Mouse (Mus musculus) thymus, postnatal 25 days (tissue): ENCODE measurements around the gene Cdkn2d.
"Not testable (repeated sequence)": the region's sequence is repeated elsewhere in the genome, so short reads cannot be mapped to it uniquely, and the experiment has no call there.

Experiments
- DNase-seq: peaks from one replicate; pipeline ENCODE4 v3.0.0; 2022

The Cdkn2d gene

DNA sequence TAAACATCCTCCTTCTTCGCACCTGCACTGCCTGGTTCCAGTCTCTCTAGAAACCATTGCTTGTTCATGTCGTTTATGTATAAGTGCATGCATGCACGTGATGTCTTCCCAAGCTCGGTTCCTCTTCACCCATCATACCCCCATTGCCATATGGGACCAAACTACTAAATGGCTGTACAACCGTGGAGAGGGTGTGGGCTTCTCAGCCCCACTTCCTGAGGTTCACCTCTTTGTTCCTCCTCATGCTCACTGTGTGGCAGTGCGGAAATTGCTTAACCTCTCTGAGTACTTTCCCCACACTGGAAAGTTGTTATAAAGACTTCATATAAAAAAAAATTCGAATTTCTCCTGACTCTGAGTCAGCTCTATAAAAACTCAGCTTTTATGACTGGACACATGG is 25.5 kb upstream of the Cdkn2d start:
- DNase-seq: peak; percentile 61

DNA sequence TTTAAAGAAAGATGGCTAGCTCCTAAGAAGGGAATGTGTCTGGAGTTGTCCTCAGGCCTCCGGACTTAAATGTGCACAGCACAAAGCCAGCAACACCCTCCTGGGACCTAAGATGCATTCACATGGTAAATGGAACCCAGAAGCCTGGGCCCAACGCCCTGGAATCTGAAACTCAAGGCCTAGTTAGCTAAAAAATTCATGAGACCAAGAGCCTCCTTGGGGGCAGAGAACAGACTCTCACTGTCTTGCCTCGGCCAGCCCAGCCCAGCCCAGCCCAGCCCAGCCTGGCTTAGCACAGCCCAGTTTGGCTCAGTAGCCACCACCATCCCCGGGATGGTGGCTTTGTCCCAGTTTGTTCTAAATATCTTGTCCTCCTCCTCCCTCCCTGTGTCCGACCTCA is 24.2 kb upstream of the Cdkn2d start:
- no peak for DNase-seq

DNA sequence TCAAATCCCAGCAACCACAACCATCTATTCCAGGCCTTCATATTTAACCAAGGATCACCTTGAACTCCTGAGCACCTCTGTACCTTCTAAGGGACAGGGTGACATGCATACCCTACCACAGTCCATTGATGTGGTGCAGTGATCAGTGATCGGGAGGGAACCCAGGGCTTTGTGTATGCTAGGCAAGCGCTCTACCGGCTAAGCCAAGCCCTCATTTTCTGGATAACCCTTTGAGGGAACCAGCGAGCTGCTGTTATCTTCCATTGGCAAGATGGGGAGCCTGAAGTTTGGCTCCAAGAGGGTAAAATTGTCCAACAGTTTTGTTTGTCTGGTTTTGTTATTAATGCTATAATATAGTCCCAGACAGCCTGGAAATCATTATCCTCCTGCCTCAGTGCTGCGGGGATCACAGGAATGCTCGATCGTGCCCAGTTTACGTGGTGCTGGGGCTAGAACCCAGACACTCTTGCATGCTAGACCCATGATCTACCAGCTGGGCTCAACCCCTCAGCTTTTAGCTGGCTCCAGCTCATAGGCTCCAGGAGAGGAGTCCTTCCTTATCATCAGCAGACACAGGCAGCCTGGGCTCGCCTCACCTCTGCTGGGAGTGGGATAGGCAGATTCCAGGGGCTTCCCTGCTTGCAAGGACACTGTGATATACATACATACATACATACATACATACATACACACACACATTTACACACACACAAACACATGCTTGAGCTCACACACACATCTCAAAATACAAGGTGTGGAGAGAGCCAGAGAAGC is 23.3 kb upstream of the Cdkn2d start:
- DNase-seq: no peak

DNA sequence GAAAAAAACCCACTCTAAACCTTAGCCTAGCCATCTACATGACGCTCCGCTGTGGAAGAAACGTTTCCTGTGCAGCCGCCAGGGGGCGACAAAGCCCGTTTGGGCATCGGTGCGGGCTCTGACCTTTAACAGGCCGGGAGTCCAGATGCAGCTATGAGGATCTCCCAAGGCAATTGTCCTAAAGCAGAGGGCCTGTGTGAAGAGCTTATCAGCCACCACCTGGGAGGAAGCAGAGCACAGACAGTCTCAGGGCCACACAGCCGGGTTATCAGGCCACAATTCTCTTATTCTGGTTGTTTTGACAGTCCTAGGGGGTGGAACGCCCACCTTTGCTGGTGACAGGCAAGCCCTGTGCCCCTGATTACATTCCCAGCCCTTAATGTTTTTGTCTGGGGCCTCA is 22.2 kb upstream of the Cdkn2d start:
- peak; percentile 92 for DNase-seq

DNA sequence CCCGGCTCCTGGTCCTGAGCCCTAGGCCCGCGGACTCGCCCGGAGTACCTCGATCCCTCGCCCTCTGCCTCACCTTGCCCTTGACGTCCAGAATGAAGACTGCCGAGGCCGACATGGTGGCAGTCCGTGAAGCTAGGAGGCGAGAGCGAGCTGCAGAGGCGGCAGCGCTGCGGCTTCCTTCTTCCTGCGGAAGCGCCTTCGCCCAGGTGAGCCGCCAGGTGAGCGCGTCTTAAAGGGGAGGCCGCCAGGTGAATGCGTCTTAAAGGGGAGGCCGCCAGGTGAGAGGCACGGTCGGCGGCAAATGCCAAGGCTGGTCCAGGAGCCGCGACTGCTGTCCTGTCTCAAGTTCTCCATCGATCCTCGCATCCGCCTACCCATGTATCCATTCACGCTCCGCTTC is 20.9 kb upstream of the Cdkn2d start, which contains the start of gene Ap1m2:
Ap1m2 (minus strand) TSS at position 204 of the 400 bp plus-strand sequence.
- DNase-seq: no peak

DNA sequence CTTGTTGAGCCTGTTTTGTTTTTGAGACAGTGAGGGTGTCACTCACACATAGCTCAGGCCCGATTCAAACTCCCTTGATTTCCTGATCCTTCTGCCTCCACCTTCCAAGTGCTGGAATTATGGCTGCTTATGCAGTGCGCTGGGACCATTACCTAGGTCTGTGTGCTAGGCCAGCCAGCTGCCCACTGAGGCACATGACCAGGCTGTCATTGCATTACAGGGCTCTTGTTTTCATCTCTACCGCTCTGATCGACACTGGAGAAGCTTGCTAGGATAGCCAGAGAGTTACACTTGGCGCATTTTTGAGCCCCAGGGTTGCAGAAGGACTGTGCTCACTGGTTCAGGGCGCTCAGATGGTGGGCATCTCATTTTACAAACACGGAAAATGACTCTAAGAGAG is 20.5 kb upstream of the Cdkn2d start:
- no peak for DNase-seq

DNA sequence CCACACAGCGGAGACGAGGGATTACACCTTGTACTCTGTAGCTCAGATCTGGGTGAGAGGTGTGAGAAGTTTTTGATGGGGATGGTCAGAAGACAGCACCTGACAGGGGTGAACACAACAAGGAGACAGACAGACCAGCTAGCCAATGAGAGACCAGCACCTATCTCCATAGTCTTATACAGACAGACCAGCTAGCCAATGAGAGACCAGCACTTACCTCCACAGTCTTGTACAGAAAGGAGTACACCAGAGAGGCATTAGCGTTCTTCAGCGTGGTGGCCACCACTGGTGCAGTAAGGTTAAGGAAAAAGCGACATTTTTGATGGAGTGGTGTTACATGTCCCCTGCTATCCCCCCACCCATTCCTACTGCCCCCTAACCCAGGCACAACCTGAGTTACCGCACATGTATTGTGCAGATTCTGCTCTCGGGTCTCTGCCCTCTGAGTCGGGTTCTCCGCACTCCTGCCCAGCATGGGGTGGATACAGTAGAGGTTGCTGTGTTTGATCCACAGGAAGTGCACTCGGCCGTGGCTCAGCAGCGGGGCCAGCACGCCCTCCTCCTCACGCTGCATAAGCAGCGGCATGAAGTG is 18.0 kb upstream of the Cdkn2d start:
- DNase-seq: peak; percentile 46

DNA sequence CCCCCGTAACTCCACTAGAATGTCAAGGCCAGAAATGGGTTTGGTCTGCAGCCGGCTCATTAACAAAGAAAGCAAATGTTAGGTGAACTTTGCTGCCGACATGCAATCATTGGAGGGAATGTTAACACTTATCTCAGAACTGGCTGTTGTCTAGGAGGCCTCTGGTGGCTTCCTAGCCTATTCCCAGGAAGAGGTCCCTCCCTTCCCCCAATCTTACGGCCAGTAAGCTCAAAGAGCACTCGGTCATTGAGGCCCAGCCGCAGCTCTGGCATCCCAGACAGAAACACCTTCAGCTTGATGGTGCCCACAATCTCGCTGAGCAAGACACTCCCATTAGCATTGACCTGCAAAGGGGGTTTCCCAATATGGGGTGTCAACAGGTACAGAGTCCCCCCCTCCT is 13.9 kb upstream of the Cdkn2d start:
- no peak for DNase-seq

DNA sequence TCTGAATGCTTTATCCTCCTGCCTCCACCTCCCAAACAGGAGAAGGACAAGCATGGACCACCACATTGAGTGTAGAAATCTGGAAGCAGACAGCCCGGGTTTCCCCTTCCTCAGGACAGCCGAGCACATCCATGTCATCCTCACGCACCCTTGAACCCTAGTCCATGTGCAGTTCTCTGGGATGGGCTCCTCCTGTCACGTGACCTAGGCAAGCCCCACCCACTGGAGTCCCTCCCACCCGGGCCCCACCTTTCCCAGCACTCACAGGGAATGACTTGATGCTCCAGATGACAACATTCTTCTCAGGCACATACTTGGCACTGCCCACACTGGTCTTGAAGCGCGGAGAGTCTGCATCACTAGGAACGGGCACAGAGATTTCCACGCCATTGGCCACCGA is 7.8 kb upstream of the Cdkn2d start:
- no peak for DNase-seq

DNA sequence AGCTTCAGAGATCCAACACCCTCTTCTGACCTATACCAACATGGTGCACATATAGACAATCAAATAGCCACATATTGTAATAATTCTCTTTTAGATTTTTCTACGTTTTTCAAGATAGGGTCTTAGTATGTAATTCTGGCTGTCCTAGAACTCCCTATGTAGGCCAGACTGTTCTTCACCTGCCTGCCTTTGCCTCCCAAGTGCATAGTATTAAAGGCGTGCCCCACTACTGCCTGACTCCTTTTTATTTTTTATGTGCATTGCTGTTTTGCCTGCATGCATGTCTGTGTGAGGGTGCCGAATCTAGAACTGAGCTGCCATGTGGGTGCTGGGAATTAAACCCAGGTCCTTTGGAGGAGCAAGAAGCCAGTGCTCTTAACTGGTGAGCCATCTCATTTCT is 1.1 kb upstream of the Cdkn2d start:
- DNase-seq: no peak

DNA sequence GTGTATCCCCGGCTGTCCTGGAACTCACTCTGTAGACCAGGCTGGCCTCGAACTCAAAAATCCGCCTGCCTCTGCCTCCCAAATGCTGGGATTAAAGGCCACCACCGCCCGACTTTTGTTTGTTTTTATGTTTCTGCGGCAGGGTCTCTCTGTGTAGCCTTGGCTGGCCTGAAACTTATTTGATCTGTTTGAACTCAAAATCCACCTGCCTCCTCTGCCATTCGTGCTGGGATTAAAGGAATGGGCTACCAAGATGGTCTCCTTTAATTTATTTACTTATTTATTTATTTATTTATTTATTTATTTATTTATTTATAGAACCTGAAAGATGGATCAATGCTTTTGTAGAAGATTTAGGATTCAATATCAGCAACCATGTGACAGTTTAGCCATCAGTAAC is 661 bp upstream of the Cdkn2d start:
- not testable (repeated sequence) for DNase-seq

DNA sequence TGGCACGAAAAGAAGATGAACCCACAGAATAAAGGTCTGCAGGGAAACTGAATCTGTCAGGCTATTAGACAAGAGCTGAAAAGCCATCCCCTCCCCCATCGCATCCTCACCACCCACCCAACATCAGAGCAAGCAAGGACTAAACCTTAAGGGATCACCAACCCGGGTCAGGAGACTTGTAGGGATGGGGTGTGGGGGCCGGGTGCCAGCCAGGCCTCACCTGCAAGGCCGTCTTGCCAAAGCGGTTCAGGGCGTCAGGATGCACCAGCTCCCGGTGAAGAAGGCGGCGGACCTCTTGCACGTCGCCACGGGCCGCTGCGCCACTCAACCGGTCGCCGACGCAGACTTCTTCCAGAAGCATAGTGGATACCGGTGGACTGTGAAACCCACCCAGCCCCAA is 618 bp downstream of the Cdkn2d start:
- DNase-seq: no peak

DNA sequence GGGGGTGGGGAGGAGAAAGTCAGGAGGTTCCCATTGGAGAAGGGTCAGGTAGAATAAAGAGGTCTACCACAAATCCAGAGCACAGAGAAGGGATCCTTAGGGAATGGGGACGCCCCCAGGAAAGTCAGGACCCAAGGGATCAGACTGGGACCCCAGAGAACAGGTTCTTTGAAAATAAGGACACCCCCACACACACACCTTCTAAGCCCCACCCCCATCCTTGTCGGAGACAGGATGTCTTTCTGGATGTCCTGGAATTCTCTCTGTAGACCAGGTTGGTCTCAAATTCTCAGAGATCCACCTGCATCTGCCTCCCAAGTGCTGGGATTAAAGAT is 1.9 kb downstream of the Cdkn2d start:
- no peak for DNase-seq

DNA sequence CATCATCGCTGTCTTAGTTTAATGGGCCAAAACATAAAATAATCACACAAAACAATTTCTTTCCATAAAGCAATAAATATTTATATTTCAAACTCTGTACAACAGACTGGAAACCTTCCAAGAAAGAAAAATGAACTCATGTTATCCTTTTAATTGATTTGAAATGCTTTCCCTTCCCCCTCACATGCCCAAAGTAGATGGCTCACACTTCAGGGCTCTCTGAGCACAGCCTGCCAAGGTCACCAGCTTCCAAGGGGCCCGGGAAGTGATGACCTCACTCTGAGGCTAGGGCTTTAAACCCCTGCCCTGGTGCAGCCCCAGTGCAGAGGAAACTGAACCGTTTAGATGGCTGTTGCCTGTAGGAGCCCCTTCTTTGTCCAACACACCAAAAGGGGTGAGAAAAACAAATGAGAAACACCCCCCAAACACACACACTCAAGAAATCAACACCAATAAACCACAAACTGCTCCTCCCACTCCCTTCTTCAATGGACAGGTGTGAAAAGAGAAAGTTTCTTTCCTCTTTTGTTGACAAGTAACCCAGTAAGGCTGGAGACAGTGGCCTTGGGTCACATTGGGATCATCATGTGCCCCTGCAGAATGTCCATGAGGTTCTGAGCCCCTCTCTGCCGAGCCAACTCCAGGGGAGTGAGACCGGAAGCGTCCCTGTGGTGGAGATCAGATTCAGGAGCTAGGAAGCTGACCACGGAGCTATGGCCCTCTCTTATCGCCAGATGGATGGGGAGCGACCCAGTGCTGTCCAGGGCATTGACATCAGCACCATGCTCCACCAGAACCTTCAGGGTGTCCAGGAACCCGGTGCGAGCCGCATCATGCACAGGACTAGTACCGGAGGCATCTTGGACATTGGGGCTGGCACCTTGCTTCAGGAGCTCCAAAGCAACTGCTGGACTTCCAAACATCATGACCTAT is 2.5 kb downstream of the Cdkn2d start:
- peak; percentile 72 for DNase-seq

DNA sequence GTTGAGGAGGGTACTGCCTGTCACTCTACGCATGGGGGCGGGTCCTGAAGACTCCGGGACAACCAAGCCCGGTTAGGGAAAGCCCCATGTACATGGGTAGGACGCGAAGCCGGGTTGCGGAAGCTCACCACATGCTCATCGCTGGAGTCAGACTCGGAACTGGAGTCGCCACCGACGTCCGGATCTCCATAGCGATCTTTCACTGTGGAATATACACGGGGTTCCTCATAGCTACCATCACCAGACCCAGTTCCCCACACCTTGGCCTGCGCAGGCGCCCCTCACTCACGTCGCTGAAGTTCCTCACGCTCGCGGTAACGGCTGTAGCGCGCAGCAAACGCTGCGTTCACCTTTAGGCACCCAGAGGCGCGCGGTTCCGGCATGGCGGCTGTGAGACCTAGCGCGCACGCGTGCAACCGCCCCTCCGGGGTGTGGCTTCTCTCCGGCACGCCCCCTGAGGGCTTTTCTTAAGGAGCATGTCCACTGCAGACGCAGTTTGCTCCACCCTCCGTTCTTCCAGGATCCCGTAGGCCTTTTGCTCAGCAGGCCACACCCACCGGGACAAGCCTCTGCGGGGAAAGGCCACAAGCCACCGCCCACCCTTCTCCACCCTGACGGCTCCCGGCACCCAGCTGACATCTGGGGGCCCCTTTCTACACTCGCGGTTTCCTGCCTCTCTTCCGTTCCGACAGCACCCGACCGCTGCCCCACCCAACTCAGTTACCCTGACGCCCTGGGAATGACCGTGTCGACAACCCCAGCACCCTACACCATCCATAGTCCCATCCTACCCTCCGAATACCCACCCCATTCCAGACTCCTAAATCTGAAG is 3.4 kb downstream of the Cdkn2d start, which contains the start of gene Kri1:
Kri1 (minus strand) TSS at position 399 of the 832 bp plus-strand sequence.
- DNase-seq: peak; percentile 98

DNA sequence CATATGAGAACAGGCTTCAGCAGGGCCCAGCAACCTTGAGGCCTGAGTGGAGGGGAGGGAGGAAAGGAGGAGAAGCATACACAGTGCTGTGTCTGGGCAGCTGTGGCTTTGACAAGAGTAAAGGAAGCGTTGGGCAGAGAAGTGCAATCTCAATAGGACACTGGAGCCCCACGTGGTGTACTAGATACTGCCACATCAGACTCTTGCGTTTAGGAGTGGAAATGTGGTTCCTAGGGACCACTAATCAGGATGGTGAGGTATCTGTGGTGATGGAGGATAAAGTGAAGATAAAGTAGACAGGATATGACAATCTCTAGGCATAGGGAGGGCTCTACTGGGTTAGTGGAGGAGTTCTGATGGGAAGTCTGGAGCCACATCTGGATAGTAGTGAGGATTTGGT is 4.5 kb downstream of the Cdkn2d start:
- peak; percentile 13 for DNase-seq

DNA sequence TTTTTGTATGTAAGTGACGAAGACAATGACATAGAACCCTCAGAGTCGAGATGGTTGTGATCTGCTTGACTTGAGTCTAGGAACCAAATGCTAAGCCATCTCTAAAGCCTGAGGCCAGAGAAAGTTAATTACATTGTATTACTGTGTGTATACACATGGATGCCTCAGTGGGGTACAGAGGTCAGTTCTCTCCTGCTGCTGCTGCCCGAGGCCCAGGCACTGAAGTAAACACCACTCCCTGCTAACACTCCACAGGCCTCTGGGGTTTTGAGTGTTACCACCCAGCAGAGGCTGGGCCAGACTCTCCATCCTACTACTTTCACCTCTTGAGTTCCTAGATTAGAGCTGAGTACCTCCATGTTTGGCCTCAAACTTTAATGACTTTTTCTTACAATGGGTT is 7.2 kb downstream of the Cdkn2d start:
- no peak for DNase-seq

DNA sequence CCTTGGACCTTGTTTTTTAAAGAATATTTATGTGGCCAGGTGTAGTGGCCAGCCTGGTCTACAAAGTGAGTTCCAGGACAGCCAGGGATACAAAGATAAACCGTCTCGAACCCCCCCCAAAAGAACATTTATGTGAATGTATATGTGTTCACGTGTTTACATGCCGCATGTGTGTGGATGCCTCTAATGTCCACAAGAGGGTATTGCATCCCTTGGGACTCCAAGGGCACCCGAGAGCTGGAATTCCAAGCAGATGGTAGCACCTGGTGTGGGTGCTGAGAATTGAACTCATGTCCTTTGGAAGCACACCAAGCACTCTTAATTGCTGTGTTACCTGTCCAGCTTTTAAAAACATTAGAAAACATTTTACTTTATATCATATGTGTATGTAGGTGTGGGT is 7.6 kb downstream of the Cdkn2d start:
- no peak for DNase-seq

DNA sequence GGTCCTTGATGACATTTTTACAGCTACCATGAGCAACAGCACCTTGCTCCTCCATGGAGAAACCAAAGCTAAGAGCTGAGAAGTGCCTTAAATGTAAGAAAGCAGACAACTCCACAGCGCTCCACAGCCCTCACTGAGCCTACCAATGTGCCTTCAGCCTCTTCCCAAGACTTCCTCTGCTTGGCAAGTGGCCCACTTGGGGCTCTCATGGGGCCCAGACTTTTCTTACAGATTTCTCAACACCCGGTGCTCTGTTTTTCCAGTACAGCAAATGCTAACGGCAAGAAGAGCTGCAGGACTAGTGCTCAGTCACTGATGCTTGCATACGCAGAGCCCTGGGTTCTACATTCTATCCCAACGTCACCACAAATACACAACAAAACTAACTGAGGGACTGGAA is 13.4 kb downstream of the Cdkn2d start:
- no peak for DNase-seq

DNA sequence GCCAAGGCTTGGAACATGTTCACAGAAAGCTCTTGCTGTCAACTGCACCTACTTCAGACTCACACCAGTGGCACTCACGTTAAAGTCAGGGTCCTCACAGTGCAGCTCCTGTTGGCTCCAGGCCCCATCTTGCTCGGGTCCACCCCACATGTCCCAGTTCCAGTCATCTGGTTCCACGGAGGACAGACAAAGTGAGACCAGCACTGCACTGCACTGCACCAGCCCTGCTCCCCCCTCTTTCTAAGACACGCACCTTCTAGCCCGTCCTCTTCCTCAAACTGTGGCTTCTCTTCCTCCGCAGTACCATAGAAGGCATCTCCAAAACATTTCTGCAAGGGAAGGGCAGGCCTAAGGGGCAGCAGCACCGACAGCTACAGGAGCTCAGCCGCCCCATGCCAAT is 14.9 kb downstream of the Cdkn2d start:
- no peak for DNase-seq

DNA sequence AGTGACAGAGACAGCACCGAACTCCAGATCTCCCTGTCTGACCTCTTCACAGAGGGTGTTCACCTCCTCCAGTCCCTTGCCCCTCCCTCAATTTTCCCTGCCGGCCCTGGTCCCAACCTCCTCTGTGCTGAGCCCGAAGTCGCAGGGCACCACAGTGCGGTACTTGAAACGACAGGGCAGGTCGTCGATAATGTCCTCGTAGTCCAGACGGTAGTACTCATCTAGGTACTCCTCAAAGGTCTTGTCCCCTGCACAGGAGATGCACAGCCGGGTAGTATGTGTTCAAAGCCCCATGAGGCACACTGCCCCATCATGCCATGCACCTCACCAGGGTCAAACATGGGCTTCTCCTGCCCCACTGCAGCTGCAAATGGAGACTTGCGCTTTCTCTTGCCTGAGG is 15.5 kb downstream of the Cdkn2d start:
- DNase-seq: no peak

DNA sequence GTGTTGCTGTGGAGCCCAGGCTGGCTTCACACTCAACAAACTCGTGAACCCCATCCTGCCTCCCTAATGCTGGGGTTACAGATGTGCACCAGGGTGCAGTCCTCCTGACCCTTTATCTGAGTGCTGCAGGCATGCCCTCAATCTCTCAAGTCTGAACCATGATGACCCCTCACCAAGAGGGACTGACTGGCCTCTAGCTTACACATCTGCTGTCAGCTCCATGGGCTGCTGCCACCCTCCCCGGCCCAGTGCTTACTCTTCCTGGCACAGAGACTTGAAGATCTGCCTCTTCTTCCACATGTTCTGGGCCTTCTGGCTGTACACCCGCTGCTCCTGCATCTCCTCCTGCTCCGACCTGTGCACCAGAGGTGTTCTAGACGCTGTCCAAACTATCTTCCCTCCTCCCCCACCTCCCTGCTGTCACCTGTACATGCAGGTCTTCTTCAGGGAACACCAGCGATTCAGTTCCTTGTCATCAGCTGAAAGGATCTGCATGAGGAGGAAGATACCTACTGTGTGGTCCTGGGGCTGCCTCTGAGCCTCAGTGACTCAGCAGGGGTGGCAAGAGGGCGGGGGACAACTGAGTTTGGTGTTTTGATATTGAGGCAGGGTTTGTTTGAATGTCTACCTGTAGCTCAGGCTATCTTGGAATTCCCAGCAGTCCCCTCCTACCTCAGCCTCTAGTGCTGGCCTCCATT is 16.0 kb downstream of the Cdkn2d start:
- no peak for DNase-seq
